Mouse (Mus musculus): ENCODE measurements around the gene Scfd1.

DNA sequence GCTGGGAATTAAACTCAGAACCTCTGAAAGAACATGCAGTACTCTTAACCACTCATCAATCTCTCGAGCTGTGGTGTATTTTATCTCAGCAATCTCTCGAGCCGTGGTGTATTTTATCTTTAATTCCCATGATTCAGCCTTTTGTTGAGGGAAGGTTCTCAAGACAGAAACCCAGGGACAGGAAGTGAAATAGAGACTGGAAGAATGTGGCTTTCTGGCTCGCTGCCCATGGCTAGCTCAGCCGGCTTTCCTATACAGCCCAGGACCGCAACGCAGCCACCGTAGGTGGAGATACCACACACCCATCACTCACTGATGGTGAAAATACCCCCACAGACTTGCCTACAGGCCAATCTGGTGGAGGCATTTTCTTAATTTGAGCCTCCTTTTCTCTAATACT is 22.0 kb upstream of the Scfd1 start:
- TF ChIP-seq CTCF (IDR thresholded peaks at IDR 0.05; ENCODE audit: low read depth, low read length) (no peak), TAL1 (conservative IDR thresholded peaks at IDR 0.05; ENCODE audit: low read depth, low read length) (no peak), GATA2 (IDR thresholded peaks at IDR 0.05; ENCODE audit: borderline replicate concordance, low read depth, low read length) (no peak), GATA1 (IDR thresholded peaks at IDR 0.05; ENCODE audit: borderline replicate concordance, low read length) (no peak)
